Mouse (Mus musculus) neutrophil, adult 59 days (primary cell): ENCODE data around the gene Tmem132b. TPM values are rescaled to one million over a fixed set of nuclear protein-coding genes. Genes with fewer than 3 reads are reported as not detected.

Experiments used
- total RNA-seq, 2 experiments: library from RNA; stranded (reverse); gene quantifications; 1 replicate in 1 of 2; 2 replicates in 1 of 2; pipeline ENCODE4 v1.2.4; 2023

Tmem132b gene
- 1 to 10 TPM in 1 of 2 experiments, under 1 TPM in 1; 0.60 to 1.0 TPM for total RNA-seq

DNA sequence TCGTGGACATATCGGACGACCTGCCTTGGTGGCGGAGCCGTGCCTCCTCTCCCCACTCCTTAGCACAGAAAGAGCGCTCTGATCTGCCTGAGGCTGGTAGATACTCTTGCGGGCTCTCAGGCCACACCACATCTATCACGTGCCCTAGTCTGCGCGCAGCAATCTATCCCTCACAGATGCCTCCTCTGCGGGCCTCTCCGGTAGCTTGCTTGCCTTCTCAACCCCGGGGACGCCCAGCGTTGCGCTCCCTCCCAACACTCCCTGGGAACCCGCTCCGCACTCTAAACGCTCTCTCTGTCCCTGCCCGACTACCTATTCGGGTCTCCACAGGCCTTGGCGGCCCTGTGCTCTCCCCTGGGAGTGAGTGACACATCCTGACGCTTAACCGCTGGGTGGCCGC is at the start of gene Tmem132b:
Gene Tmem132b (plus strand): TSS at position 141 of the 400 bp plus-strand sequence.

Other genes starting within 250 kb of the Tmem132b start
- 10 to 100 TPM; 55.4 to 67.3 TPM for gene Scarb1, start 190.7 kb upstream of the Tmem132b start, total RNA-seq
- 1 to 10 TPM in 1 of 2 experiments, under 1 TPM in 1; 0.67 to 1.0 TPM for gene Gm10382, start 142.5 kb upstream of the Tmem132b start, total RNA-seq
- gene Ubc, start 141.6 kb upstream of the Tmem132b start, total RNA-seq: 1,000 to 10,000 TPM; 1,951 to 2,090 TPM
- 10 to 100 TPM in 1 of 2 experiments, 1 to 10 TPM in 1; 7.6 to 12.1 TPM for gene Dhx37, start 97.7 kb upstream of the Tmem132b start, total RNA-seq
- gene Bri3bp, start 90.2 kb upstream of the Tmem132b start, total RNA-seq: 10 to 100 TPM; 22.1 to 25.1 TPM
- 10 to 100 TPM; 44.5 to 47.1 TPM for gene Aacs, start 56.0 kb upstream of the Tmem132b start, total RNA-seq